Mouse (Mus musculus): ENCODE measurements around the gene Actl7a.

Gene Actl7a

DNA sequence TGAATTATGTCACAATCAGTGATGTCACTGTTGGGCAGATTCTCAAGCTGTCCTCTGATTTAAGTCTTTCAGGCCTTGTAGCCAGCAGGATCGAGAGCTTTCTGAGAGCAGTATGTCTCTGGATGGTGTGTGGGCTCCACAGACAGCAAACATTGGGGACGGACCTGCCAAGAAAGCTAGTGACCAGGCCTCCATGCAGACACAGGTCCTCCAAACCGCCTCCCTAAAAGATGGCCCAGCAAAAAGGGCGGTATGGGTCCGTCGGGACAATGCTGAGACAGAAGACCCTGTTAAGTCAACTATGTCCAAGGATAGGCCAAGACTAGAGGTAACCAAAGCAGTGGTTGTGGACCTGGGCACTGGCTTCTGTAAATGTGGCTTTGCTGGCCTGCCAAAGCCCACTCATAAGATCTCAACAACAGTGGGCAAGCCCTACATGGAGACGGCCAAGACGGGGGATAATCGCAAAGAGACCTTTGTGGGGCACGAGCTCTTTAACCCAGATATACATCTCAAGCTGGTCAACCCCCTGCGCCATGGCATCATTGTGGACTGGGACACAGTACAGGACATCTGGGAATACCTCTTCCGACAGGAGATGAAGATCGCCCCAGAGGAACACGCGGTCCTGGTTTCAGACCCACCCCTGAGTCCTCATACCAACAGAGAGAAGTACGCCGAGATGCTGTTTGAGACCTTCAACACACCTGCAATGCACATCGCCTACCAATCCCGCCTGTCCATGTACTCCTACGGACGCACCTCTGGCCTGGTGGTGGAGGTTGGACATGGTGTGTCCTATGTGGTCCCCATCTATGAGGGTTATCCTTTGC is at the start of gene Actl7a:
Actl7a (plus strand) TSS at position 51 of the 833 bp plus-strand sequence.
- DNase-seq: no peak

DNA sequence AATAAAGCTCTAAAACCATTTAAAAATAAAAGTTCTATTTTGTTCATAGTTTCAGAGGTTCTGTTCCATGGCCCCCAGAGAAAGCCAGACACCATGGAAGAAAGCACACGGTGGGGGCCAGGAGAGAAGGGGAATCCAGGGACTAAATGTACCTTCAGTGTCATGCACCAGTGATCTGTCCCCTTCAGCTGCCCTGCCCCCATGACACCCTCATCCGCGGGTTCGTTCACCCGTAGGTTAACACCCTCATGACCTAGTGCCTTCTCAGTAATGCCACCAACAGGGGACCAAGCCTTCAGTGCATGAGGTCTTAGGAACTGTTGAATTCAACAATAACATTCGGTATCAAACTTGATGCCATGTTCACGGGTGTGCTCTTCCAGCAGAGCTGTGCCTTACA is 46.8 kb upstream of the Actl7a start:
- DNase-seq: no peak

DNA sequence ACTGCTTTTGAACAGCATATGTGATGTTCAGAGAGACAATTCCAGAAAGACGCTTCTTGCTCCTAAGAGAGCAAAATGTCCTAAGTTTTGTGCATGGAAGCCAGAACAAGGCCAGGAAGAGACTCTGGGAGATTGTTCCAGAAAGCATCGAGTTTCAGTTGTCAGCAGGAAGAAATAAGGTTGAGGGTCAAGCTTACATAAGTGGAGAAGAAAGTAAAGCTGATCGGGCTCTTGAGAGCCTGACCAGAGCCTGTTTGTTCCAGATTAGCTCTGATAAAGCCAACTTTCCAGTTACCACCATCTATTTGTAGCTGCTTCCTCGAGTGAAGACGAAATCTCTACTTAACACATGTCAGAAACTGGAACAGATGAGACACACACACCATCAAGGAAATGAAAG is 44.5 kb upstream of the Actl7a start:
- DNase-seq: no peak

DNA sequence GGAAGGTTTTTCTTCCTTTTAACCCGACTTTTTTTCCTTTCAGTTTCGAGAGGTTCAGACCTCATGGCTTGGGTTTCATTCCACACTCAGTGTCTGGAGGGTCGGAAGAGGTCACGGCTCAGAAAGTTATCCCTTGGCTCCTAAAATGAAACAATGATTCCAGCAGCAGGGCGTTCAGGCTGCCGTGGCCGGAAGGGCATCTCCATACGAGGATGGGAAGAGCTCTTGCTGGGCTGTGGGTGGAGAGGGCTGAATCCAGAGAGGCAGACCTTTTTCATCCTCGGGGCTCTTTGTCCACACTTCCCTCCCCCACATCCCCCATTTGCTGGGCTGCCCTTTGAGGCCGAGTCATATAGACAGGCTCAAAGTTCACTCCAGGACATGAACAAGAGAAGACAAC is 41.0 kb upstream of the Actl7a start:
- DNase-seq: no peak

DNA sequence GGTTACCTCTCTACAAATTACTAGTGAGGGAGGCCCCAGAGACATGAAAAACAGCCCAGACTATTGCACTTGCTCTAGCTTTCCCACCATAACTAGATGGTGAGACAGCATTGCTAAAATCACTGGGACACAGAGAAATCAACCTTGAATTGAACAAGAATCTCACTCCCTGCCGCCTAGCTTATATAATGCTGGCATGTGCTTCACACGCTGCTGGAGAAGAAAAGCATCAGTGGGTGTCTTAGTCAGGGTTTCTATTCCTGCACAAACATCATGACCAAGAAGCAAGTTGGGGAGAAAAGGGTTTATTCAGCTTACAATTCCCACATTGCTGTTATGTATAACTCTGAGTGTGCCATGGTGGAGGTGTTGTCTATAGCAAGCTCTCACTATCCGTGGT is 30.1 kb upstream of the Actl7a start:
- no peak for DNase-seq

DNA sequence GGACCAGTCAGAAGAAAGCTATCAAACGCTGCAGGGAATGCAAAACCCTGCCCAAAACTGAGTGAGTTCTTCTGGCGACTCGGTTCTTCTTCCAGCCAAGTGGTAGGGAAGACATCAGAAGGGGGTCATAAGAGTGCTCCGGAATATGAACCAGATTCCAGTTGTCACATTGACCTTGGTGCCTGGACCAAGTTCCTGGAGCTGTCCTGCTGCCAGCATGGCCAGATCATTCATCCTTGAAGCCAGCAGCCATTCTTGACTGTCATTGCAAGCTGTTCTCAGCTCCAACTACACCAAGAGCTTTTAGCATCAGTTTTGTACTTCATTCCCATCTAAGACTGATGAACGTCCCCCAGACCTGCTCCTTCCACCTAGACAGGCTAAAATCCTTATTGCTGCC is 26.4 kb upstream of the Actl7a start:
- no peak for DNase-seq

DNA sequence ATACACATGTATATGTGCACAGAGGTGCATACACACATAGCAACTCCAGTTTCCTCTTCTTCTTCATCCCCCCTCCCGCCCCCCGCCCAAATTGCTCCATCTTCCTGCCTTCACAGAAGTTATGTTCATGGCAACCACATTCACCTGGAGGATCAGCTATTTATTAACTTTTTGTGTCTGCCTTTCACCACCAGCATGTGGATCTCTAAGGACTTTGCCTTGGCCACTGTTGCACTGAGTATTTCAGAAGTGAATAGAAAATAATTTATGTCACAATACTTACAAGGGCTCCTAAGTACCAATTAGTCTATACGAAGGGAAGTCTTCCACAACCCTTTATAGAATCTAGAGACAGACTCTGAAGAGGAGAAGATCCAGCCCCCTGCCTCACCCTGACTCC is 25.3 kb upstream of the Actl7a start:
- DNase-seq: no peak

DNA sequence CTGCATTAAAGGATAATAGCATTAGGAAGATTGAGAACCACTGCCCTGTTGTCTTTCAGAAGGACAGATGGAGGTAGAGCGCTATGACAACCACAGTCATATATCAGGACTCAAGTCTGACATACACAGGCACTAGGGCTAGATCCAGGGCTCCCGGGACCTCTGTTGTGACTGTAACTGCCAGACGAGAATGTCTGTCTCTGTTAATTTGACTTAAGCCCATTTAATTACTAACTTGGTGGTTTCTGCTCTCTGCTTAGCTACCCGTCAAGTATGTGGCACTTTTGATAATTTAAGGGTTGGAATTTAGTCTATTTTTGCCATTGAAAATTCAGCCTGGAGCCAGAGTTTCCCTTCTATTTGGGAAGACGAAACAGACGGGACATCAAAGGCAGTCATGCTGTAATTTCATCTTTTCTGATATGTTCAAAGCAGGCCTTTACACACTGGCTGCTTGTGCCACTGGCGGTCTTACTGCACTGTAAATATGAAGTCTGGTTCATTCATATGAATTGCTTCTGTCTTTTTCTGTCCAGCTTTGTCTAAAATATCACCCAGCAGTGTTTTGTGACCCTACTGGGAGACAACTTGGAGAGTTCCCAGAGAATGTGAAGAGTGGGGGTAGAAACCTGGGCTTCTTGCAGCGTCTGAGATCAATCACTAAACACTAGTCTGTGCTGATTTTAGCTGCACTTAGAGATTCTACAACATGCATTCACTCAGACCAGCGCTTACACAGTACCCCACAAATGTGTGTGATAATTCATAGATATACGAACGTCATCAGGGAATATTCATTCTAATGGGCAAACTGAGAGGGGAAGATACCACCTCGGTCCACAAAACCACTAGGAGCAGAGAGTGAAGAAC is 24.4 kb upstream of the Actl7a start:
- no peak for DNase-seq

DNA sequence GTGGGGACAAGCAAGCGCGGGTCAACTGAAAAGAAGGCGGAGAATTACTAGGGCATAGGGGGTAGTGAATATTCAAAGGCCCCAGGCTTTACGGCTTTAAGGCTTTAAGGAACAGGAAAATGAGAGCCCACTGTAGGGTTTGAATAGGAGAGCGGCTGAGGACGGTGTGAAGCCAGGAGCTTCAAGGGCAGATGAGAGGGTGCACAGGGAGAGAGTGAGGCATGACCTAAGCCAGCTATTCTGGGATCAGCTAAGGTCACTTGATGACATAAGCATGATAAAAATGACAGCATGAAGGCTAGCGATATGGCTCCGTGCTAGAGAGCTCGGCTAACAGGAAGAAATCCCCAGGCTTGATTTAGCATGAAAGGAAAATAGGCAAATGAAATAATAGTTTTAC is 23.8 kb upstream of the Actl7a start:
- DNase-seq: no peak

DNA sequence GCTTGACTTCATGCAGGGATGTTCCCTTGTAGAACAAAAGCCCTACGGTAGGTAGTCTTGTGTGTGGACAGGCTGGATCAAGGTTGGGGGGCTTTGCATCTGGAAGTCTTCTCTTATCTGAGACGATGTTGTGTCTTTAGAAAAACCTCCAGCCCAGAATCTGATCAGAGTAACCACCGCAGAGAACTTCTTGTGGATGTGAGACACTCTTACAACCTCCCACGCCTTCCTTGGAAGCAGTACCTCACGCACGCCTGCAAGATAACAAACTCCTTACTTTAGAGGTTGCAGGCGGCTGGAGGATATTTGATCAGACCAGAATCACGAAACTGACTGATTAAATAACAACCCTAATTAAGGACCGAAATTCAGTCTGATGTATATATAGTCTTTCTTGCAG is 22.8 kb upstream of the Actl7a start:
- DNase-seq: no peak

DNA sequence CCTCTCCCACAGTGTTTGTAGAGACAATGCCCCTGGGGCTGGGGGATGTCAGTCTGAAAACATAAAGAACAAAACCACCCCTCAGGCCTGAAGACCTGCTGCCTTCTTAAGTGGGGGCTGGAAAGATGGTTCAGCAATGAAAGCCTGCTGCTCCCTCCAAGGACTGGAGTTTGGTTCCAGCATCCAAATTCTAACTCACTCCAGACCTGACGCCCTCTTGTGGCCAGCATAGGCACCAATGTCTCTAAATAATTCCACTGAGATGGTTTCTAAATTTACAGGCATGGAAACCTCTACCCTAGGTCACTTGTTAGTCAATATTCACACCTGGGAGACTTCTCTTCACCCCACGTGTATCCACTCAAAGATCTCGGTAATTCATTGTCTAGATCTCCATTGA is 21.7 kb upstream of the Actl7a start:
- DNase-seq: no peak

DNA sequence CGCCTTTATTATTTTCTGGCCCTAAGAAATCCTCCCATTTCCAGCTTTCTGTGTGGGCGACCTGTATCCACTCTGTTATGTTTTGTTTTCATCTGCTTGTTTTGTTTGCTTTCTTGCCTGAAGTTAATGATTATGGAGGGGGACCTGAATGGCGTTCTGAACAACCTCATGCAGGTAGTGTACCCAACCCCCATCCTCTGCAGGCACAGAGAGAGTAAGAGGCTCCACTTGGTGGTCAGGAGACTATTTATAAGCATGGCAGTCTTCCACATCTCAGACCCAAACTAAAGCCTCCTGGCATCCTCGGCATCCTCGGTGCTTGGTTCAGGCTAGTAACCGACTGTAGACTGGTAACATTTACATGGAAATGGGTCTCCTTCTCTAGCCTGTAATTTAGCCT is 20.9 kb upstream of the Actl7a start:
- DNase-seq: no peak

DNA sequence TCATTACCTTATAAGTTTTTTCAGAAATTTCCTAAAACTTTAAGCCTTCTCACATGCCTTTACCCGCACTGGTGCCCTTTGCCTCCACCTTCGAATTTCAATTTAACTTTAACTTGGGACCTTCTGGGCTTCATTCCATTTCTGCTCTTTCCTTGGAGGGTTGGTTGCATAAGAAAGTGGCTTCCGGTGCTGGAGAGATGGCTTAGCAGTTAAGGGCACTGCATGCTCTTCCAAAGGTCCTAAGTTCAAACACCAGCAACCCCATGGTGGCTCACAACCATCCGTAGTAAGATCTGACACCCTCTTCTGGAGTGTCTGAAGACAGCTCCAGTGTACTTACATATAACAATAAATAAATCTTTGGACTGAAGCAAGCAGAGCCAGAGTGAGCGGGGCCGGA is 20.0 kb upstream of the Actl7a start:
- no peak for DNase-seq

DNA sequence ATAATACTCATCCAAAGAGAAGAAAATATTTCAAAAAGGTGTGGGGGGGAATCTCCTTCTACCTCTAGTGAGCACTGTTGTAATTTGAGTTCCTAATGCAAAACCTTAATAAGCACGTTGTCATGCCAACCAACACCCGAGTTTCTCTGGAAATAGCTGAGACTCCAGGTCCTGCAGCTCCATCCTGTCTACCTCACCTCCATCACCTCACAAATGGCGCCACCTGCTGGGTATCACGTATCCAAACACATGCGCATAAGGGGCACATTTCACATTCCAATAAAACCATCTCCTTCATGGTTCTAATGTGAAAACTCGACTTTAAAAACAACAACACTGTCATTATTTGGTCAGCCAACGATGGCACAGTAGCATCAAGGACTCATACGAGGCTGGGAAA is 17.4 kb upstream of the Actl7a start:
- DNase-seq: no peak

DNA sequence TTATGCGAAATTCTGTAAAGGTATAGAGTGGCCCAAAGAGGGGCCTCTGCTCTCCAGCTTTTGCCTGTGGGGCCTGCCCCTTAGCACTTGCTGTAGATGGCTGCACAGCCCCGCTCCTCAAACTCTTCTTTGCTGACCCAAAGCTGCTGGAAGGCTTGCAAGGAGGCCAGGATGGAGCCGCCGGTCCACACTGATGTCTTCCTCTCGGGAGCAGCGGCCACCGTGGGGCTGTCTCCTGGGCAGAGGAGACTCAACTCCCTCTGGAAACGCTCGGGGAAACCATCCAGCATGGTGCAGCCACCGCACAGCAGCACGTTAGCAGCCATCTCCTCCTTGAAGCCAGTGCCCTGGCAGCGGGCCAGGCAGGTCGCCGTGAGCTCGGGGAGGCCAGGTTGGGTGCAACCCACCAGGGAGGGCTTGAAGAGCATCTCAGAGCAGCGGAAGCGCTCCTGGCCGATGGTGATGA is 3.2 kb upstream of the Actl7a start, which contains the start of gene Gm26657:
Gm26657 (plus strand) TSS at position 51 of the 466 bp plus-strand sequence.
- no peak for DNase-seq

DNA sequence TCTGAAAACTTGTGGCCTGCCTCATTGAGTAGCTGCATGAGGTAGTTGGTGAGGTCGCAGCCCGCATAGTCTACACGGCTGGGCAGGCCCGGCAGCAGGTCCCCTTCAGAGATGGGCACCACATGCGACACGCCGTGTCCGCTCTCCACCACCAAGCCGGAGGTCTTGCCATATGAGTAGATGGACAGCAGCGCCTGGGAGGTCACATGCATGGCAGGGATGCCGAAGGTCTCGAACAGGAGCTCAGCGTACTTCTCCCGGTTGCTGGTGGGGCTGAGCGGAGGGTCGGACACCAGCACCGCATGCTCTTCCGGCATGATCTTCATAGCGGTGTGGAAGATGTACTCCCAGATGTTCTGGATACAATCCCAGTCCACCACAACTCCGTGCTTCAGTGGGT is 2.6 kb upstream of the Actl7a start:
- no peak for DNase-seq

DNA sequence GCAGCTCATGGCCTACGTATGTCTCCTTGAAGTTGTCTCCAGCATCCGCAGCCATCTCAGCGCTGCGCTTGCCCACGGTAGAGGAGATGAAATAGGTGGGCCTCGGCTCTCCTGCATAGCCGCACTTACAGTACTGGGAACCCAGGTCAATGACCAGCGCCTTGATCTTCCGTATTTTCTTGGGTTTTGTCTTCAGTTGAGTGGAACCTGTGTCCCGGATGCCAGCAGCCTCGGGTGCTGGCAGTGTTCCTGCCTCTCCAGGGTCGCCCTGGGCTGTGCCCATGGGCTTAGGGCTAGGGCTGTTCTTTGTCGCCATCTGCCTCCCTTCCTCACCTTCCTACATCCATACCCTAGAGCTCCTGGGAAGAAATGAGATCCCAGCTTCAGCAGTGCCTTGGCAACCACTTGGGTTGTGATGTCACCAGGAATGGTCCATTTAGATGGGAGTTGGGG is 2.1 kb upstream of the Actl7a start, which contains the start of gene Actl7b:
Actl7b (minus strand) TSS at position 403 of the 453 bp plus-strand sequence.
- no peak for DNase-seq

DNA sequence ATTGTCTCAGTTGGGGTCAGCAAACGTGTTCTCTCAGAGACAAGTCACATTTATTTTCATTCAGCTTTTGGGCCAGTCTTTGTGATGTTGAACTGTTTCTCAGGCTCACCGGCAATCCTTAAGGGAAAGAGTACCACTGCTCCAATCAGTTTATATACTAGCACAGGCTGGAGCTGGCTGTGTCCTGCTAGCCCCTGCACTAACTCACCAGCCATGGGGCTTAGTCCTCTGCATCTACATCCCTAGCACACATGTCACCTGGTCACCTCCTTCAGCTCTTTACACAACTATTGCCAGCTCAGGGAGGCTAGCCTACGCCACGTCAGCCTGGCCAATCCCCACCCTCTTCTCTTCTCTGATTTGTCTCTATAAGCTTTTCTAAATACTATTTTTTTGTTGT is 515 bp upstream of the Actl7a start:
- no peak for DNase-seq

DNA sequence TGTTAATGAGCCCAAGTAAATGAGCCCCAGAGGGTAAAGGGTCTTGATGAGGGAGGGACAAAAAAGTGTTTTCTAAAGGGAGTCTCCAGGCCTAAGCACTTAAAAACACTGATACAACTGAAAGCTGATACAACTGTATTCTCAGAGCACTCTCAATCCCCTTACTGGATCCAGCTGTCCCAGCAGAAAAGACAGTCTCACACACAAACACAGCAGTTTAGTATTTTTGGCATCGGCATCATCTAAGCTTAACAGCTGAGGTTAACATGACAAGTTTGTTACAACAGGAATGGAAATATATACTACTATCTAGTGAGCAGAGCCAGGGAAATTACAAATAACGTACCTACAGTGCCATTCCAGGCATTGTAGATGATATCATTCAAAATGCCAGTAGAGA is 3.1 kb downstream of the Actl7a start:
- no peak for DNase-seq

DNA sequence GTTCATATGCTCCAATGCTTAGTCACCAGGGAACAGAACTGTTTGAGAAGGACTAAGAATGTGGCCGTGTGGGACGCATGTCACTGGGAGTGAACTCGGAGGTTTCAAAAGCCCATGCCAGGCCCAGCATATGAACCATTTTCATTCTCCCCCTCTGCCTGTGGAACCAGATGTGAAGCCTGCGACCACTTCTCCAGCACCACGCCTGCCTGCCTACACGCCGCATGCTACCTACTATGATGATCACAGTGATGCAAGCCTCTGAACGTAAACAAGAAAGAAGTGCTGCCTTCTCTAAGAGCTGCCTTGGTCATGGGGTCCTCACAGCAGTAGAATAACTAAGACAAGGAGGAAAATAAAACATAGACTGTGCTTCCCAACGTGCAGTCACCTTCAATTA is 4.2 kb downstream of the Actl7a start:
- DNase-seq: no peak

DNA sequence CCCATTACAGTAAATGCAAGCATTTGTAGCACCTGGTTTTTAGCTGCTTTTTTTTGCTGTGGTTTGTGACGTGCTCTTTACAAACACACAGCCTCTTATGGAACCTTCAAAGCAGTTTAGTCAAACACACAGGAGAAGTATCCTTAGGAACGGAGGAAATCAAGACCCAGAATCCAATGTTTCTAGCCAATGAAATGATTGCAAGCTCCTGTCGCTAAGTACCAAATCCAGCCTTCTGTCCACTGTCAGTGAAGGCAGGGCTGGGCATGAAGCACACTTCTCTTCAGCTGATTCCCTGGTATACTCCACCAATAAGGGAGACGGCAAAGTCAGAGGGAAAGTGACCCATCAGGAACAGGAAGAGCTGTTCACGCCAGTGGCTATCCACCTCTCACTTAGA is 12.8 kb downstream of the Actl7a start:
- no peak for DNase-seq

DNA sequence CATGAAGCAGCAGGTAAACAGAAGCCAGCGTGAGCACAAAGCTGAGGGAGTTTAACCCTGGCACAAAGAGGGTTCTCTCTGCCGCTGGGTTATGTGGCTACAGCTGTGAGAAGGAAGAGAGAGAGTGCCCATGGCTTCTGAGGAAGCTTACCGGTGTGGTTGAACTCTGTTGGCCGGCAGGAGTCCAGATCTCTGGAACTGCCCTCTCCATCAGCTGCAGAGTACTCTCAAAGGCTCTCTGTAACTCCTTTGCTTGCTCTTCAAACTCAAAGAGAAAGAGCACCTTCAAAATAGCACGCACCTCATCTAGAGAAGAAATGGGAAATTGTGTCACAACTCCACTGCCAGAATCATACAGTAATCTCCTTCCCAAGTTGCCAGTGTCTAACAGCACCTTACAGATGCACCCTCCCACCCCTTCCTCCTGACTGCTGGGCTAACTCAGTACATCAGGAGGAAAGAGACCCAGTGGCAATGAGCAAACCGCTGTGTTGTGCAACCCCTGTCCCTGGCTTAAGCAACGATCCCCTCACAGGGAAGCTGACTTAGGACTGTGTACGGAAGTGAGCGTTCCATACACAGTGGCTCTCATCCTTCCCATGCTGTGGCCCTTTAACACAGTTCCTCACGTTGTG is 13.9 kb downstream of the Actl7a start:
- no peak for DNase-seq

DNA sequence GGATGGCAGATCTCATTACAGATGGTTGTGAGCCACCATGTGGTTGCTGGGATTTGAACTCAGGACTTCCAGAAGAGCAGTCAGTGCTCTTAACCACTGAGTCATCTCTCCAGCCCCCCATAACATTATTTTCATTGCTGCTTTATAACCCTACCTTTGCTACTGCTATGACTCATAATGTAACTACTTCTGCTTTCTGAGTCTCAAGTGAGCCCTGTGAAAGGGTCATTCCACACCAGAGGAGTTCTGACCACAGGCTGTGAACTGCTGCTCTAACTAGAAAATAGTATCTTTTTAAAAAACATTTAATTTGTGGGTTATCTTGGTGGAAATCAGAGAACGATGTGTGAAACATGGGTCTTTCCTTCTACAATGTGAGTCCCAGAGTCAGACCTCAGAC is 14.5 kb downstream of the Actl7a start:
- DNase-seq: no peak
